Mouse (Mus musculus): Measurements from ENCODE around the gene Fam198b. TPM values are rescaled to one million over a fixed set of nuclear protein-coding genes. Genes with fewer than 3 reads are reported as not detected.

The Fam198b gene
- polyA plus RNA-seq, 1 experiment = 1.5 TPM

DNA sequence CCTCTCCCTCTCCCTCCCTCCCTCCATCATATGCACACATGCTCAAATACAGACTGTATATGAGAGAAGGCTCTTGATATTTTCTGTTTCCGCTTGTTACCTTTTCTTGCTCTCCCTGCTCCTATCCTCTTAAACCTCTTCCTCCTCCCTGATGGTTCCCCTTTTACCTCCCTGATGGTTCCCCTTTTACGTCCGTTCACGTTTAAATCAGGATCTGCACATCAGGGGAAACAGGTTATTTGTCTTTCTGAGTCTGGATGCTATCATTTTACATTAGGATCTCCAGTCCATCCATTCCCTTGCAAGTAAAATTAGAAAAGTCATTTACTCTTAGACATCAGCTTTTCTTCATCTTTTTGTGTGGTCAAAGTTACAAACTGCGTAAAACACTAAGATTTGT is 37.7 kb upstream of the Fam198b start:
- Histone ChIP-seq H3K27me3 (ENCODE audit: control insufficient read depth, insufficient read depth, low read length) (no peaks in the 10 kb centered on the region), H3K4me3 (ENCODE audit: control insufficient read depth, insufficient read depth, low read length) (no peak overlapping the region), H3K27ac (ENCODE audit: control insufficient read depth, insufficient read depth, low read length) (no peak overlapping the region), H3K4me1 (replicated peaks; ENCODE audit: control insufficient read depth, insufficient read depth, low read length) (peaks cover 4% of the 10 kb centered on the region; the same call in 1 of the 2 replicates), H3K36me3 (ENCODE audit: control insufficient read depth, insufficient read depth, low read length) (no peaks in the 10 kb centered on the region)
- no peak for DNase-seq
- TF ChIP-seq CTCF (IDR thresholded peaks at IDR 0.05; ENCODE audit: borderline replicate concordance, control insufficient read depth, extremely low read depth, insufficient read depth, low read length, poor library complexity) = no peak
- TF ChIP-seq POLR2A (IDR thresholded peaks at IDR 0.05; ENCODE audit: control insufficient read depth, extremely low read depth, insufficient read depth, low read length, poor library complexity) = no peak
- 61% methylated on average over 5 of the region's 5 CpGs for WGBS

DNA sequence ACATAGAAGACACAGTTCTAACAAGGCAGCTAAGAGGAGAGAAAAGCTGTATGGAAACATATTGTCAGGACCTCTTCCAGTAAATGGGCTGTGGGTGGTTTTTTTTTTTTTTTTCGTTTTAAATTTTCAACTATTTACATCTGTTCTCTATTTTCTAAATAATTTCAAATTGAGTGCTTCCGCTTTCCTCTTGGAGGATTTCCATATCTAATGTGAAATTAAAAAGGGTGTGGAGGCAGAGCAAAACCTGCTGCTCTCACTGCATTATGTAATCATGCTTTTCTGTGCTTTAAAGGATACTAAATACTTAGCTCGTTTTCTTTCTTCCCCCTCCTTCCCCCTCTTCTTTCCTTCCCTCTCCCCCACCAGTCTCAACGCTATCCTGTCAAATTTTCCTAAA is 35.5 kb upstream of the Fam198b start:
- H3K4me3 ChIP-seq (ENCODE audit: control insufficient read depth, insufficient read depth, low read length) = no peak overlapping the region
- no peaks in the 10 kb centered on the region for H3K27me3 ChIP-seq (ENCODE audit: control insufficient read depth, insufficient read depth, low read length)
- TF ChIP-seq POLR2A (IDR thresholded peaks at IDR 0.05; ENCODE audit: control insufficient read depth, extremely low read depth, insufficient read depth, low read length, poor library complexity) (no peak), CTCF (IDR thresholded peaks at IDR 0.05; ENCODE audit: borderline replicate concordance, control insufficient read depth, extremely low read depth, insufficient read depth, low read length, poor library complexity) (no peak)
- H3K4me1 ChIP-seq (replicated peaks; ENCODE audit: control insufficient read depth, insufficient read depth, low read length) = peaks cover under 1% of the 10 kb centered on the region; the same call in 1 of the 2 replicates
- WGBS = 66% methylated on average over 4 of the region's 4 CpGs
- no peak for DNase-seq
- H3K36me3 ChIP-seq (ENCODE audit: control insufficient read depth, insufficient read depth, low read length) = no peaks in the 10 kb centered on the region
- H3K27ac ChIP-seq (ENCODE audit: control insufficient read depth, insufficient read depth, low read length) = no peak overlapping the region

DNA sequence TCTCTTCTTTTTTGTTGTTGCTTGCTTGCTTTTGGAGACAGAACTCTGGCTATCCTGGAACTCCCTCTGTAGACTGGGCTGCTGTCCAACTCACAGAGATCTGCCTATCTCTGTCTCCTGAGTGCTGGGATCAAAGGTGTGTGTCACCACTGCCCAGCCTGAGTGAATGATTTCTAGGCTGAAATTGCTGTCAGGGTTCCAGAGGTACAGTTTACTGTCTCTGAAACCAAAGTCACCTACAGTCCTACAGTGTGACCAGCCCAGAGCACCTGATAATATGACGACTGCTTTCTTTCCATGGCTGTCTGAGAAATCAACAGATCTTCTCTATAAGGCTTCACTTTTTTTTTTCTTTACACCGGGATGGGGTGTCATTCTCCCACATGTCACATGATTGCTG is 34.7 kb upstream of the Fam198b start:
- 88% methylated on average over 2 of the region's 2 CpGs for WGBS
- H3K4me3 ChIP-seq (ENCODE audit: control insufficient read depth, insufficient read depth, low read length) = no peak overlapping the region
- DNase-seq = no peak
- no peaks in the 10 kb centered on the region for H3K36me3 ChIP-seq (ENCODE audit: control insufficient read depth, insufficient read depth, low read length)
- no peak overlapping the region for H3K27ac ChIP-seq (ENCODE audit: control insufficient read depth, insufficient read depth, low read length)
- no peaks in the 10 kb centered on the region for H3K4me1 ChIP-seq (replicated peaks; ENCODE audit: control insufficient read depth, insufficient read depth, low read length)
- H3K27me3 ChIP-seq (ENCODE audit: control insufficient read depth, insufficient read depth, low read length) = no peaks in the 10 kb centered on the region
- TF ChIP-seq POLR2A (IDR thresholded peaks at IDR 0.05; ENCODE audit: control insufficient read depth, extremely low read depth, insufficient read depth, low read length, poor library complexity) (no peak), CTCF (IDR thresholded peaks at IDR 0.05; ENCODE audit: borderline replicate concordance, control insufficient read depth, extremely low read depth, insufficient read depth, low read length, poor library complexity) (no peak)

DNA sequence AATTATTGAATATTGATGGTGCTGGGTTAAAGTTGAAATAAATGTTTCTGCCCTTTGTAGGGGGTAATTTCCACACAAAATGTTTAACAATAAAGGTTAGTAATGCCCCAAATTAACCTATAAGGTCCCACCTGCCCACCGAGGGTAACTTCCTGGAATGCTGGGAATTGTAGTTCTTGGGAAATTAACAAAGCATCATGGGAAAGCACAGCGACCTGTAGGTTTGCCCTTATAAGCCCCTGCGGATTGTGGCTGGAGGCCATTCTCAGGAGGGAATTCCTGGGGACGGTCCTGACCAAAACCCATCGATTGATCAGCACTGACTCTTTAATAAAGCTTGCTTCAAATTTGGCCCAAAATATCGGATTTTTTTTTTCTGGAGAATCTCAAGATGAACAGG is 33.7 kb upstream of the Fam198b start:
- Histone ChIP-seq H3K4me1 (replicated peaks; ENCODE audit: control insufficient read depth, insufficient read depth, low read length) (no peaks in the 10 kb centered on the region), H3K36me3 (ENCODE audit: control insufficient read depth, insufficient read depth, low read length) (no peaks in the 10 kb centered on the region), H3K27ac (ENCODE audit: control insufficient read depth, insufficient read depth, low read length) (no peak overlapping the region), H3K27me3 (ENCODE audit: control insufficient read depth, insufficient read depth, low read length) (no peaks in the 10 kb centered on the region), H3K4me3 (ENCODE audit: control insufficient read depth, insufficient read depth, low read length) (no peak overlapping the region)
- TF ChIP-seq POLR2A (IDR thresholded peaks at IDR 0.05; ENCODE audit: control insufficient read depth, extremely low read depth, insufficient read depth, low read length, poor library complexity) (no peak), CTCF (IDR thresholded peaks at IDR 0.05; ENCODE audit: borderline replicate concordance, control insufficient read depth, extremely low read depth, insufficient read depth, low read length, poor library complexity) (no peak)
- no peak for DNase-seq
- WGBS = 88% methylated on average over 6 of the region's 6 CpGs

DNA sequence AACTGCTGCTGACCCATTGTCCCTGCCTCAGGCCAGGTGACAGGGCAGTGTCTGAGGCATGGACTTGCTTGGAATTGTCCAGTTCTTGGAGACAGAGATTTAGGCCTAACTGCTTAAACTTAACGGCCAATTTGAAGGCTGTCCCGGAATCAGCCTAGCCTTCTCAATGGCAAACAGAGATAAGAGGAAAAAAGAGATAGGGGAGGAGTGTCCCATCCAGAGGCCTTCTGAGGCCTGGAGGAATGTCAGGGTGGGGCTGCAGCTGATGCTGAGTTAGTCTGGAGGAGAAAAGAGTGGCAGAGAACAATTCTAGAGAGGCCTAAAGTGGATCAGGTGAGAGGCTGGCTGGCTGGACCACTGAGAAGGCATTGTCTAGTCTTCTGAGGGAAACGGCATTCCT is 32.2 kb upstream of the Fam198b start:
- no peaks in the 10 kb centered on the region for H3K36me3 ChIP-seq (ENCODE audit: control insufficient read depth, insufficient read depth, low read length)
- DNase-seq = no peak
- no peaks in the 10 kb centered on the region for H3K4me1 ChIP-seq (replicated peaks; ENCODE audit: control insufficient read depth, insufficient read depth, low read length)
- H3K27me3 ChIP-seq (ENCODE audit: control insufficient read depth, insufficient read depth, low read length) = no peaks in the 10 kb centered on the region
- H3K27ac ChIP-seq (ENCODE audit: control insufficient read depth, insufficient read depth, low read length) = no peak overlapping the region
- 94% methylated on average over 3 of the region's 3 CpGs for WGBS
- no peak overlapping the region for H3K4me3 ChIP-seq (ENCODE audit: control insufficient read depth, insufficient read depth, low read length)
- no peak for TF ChIP-seq CTCF (IDR thresholded peaks at IDR 0.05; ENCODE audit: borderline replicate concordance, control insufficient read depth, extremely low read depth, insufficient read depth, low read length, poor library complexity)
- no peak for TF ChIP-seq POLR2A (IDR thresholded peaks at IDR 0.05; ENCODE audit: control insufficient read depth, extremely low read depth, insufficient read depth, low read length, poor library complexity)

DNA sequence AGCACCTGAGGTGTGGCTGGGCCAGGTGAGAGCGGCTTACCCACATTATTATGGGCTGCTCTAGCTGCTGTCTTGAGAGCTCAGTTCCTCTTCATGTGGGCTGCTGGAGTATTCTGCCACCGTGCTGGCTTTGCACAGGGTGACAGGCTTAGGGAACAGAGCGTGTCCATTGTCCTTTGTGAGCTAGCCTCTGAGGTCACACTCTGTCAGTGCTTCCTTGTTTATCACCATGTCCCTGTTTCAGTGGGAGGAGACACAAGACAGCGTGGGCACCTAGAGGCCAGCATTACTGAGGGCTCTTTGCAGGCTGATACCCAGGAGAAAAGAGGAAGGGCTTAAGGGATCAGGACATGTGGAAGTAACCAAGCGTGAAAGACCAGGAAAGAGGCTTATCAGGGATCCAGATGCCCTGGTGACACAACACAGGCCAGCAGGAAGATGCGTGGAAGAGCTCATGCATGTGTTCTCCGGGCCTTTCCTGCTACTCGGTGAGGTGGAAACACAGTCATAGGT is 31.6 kb upstream of the Fam198b start, which contains the start of gene Tmem144:
TSS of gene Tmem144 (minus strand) at position 120 of the 513 bp plus-strand sequence.
- DNase-seq = no peak
- WGBS = 71% methylated on average over 8 of the region's 8 CpGs
- H3K4me3 ChIP-seq (ENCODE audit: control insufficient read depth, insufficient read depth, low read length) = no peak within 1 kb of the TSS

DNA sequence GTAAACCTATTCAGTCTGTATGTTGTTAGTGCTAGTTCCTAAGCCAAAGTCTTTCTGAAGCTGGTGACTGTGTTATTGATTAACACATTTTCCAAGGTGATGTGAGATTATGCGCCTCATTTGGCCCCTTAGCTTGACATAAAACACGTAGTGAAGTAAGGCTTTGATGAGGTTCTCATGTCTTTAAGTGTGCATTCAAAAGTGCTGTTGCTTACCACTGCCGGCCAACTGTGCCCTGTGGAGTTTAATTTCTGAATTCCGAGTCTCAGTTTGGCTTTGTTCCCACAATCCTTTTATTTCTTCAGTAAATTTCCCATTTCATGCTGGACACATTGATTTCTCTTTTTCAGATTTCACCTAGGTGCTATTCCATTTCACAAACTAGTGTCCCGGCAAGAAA is 26.6 kb upstream of the Fam198b start:
- Histone ChIP-seq H3K27ac (ENCODE audit: control insufficient read depth, insufficient read depth, low read length) (no peak overlapping the region), H3K36me3 (ENCODE audit: control insufficient read depth, insufficient read depth, low read length) (no peaks in the 10 kb centered on the region), H3K4me1 (replicated peaks; ENCODE audit: control insufficient read depth, insufficient read depth, low read length) (no peaks in the 10 kb centered on the region), H3K4me3 (ENCODE audit: control insufficient read depth, insufficient read depth, low read length) (no peak overlapping the region), H3K27me3 (ENCODE audit: control insufficient read depth, insufficient read depth, low read length) (no peaks in the 10 kb centered on the region)
- 91% methylated on average over 5 of the region's 5 CpGs for WGBS
- DNase-seq = no peak
- TF ChIP-seq CTCF (IDR thresholded peaks at IDR 0.05; ENCODE audit: borderline replicate concordance, control insufficient read depth, extremely low read depth, insufficient read depth, low read length, poor library complexity) = no peak
- no peak for TF ChIP-seq POLR2A (IDR thresholded peaks at IDR 0.05; ENCODE audit: control insufficient read depth, extremely low read depth, insufficient read depth, low read length, poor library complexity)

More for the DNA sequence above, 31.6 kb upstream of the Fam198b start, which contains the start of gene Tmem144:
- Histone ChIP-seq H3K27ac (ENCODE audit: control insufficient read depth, insufficient read depth, low read length) (no peak within 1 kb of the TSS), H3K27me3 (ENCODE audit: control insufficient read depth, insufficient read depth, low read length) (no peaks in the 10 kb centered on the region), H3K36me3 (ENCODE audit: control insufficient read depth, insufficient read depth, low read length) (no peaks in the 10 kb centered on the region), H3K4me1 (replicated peaks; ENCODE audit: control insufficient read depth, insufficient read depth, low read length) (no peaks in the 10 kb centered on the region)
- no peak for TF ChIP-seq CTCF (IDR thresholded peaks at IDR 0.05; ENCODE audit: borderline replicate concordance, control insufficient read depth, extremely low read depth, insufficient read depth, low read length, poor library complexity)
- no peak for TF ChIP-seq POLR2A (IDR thresholded peaks at IDR 0.05; ENCODE audit: control insufficient read depth, extremely low read depth, insufficient read depth, low read length, poor library complexity)

Data from thymus, adult 2 months (tissue).